Mouse (Mus musculus) gastrocnemius, postnatal 25 days (tissue): ENCODE measurements around the gene Sparc. TPM values are rescaled to one million over a fixed set of nuclear protein-coding genes. Genes with fewer than 3 reads are reported as not detected.

Experiments used
- DNase-seq: peaks from one replicate; pipeline ENCODE4 v3.0.0; 2022
- total RNA-seq, 2 experiments: library from RNA; stranded (reverse); gene quantifications; 1 replicate in 1 of 2; 2 replicates in 1 of 2; pipeline ENCODE4 v1.2.3; 2021

Gene Sparc
- total RNA-seq, 2 experiments from 2014 or later: 811 to 1,001 TPM

- DNase-seq: no peak
Observed at GRCm38 (mm10) chr11:55365840-55366239, 57.1 kb downstream of the Sparc start.

GRCm38 (mm10) chr11:55365242-55365641 lies 57.7 kb downstream of the Sparc start:
- DNase-seq: no peak

- no peak for DNase-seq
Observed at GRCm38 (mm10) chr11:55364662-55365061, 58.3 kb downstream of the Sparc start.

GRCm38 (mm10) chr11:55358094-55358783 lies 64.7 kb downstream of the Sparc start:
- no peak for DNase-seq

GRCm38 (mm10) chr11:55356846-55357245 lies 66.1 kb downstream of the Sparc start:
- no peak for DNase-seq

Other genes with a start within 250 kb of the Sparc start
- gene Slc36a2, start 238.1 kb downstream of the Sparc start, total RNA-seq: 1 to 10 TPM in 1 of 2 experiments, under 1 TPM in 1; 0.41 to 4.8 TPM
- gene Slc36a1, start 218.8 kb downstream of the Sparc start, total RNA-seq: 1 to 10 TPM; 5.2 to 5.8 TPM
- gene Fat2, start 86.6 kb downstream of the Sparc start, total RNA-seq: under 1 TPM; 0.05 TPM
- 10 to 100 TPM; 51.8 to 60.6 TPM for gene Atox1, start 38.1 kb upstream of the Sparc start, total RNA-seq
- gene G3bp1, start 46.5 kb upstream of the Sparc start, total RNA-seq: 10 to 100 TPM; 50.0 to 50.4 TPM
- not detected for gene Glra1, start 185.0 kb upstream of the Sparc start, total RNA-seq